Mouse (Mus musculus) G1E (cell line): ENCODE data around the gene Scn3b.

Experiments
- CTCF ChIP-seq: IDR thresholded peaks from 2 replicates; pipeline ENCODE4 v1.5.1; 2012; ENCODE audit warnings: low read depth, low read length, inconsistent platforms, mixed read lengths
- GATA1 ChIP-seq: IDR thresholded peaks from 2 replicates; pipeline ENCODE4 v1.6.1; 2012; ENCODE audit warnings: borderline replicate concordance, low read length, inconsistent platforms, mixed read lengths
- POLR2AphosphoS5 ChIP-seq: IDR thresholded peaks from 2 replicates; pipeline ENCODE4 v1.6.1; 2012; ENCODE audit warnings: low read depth, low read length, inconsistent platforms; ENCODE audit not compliant: insufficient replicate concordance
- TAL1 ChIP-seq: conservative IDR thresholded peaks from 2 replicates; pipeline ENCODE4 v1.6.1; 2012; ENCODE audit warnings: low read depth, low read length, inconsistent platforms, mixed read lengths

- TF ChIP-seq CTCF = no peak
- TF ChIP-seq TAL1 = no peak
- no peak for TF ChIP-seq GATA1
- TF ChIP-seq POLR2AphosphoS5 = no peak
These were observed 51.4 kb downstream of the Scn3b start for GRCm38 (mm10) chr9:40320405-40320804.
